Mouse (Mus musculus): ENCODE data around the gene Slco2a1.

Gene Slco2a1

DNA sequence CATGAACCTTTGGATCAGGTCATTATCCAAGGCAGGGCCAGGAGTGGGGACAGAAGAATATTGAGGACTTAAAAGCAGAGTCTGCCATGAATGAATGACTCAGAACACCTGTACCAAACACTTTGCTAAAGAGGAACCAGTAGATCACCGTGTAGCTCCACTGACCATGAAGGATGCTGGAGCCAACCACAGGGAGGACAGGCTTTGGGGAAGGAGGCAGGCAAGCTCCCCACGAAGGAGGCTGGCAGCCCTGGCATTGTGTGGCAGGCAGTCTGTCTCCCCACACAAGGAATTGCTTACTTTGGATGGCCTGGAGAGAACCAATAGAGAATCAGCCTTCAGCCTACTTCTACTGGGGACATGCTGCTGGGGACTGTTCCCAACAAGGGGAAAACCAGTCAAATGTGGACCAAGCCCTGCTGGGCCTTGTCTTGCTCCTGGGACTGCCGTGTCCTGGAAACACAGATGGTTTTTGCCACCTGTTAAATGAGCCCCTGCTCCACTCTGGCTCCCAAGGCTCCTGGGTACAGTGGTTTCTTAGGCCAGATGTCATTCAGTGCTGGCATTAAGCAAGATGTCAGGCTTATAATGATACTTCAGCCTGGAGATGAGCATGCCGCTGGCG lies 130.3 kb downstream of the Slco2a1 start:
- DNase-seq (ENCODE audit: low spot score), result no peak

DNA sequence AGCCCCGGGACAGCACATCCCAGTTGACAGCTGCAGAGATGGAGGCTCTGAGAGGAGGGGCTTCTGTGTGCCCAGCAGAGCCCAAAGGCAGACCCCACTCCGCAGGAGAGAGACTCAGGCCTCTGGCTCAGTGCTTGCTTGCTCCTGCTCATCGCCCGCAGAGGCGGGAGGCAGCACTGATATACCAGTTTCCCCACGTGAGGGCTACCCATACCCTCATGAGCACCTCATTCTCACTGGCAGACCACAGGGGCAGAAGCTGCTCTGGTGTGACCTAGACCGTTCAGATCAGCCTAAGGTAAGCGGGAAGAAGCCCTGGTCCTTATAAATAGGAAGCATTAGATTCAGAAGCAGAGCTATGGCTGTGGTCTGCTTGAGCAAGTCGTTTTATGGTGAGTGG lies 131.3 kb downstream of the Slco2a1 start:
- DNase-seq (ENCODE audit: low spot score), result no peak

DNA sequence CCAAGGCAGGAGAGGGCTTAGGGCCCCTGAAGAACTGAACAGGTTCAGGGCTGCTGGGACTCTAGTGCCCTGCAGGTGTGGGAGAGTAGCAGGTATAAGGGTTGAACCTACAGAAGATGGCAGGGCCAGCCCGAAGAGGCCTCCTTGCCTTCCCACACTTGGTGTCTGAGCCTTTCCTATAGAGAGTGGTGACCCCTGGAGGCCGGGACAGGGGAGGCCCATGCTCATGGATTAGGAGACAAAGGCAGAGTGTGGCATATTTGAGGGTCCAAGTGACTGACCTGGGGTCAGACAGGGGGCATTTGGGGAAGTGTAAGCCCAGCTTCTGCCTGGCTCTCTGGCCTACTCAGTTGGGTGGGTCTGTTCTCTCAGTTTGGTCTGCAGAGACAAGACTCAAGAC lies 131.7 kb downstream of the Slco2a1 start:
- DNase-seq (ENCODE audit: low spot score), result no peak

- DNase-seq (ENCODE audit: low spot score), result no peak
Measured at GRCm38 (mm10) chr9:103121546-103121945, 133.0 kb downstream of the Slco2a1 start.

DNA sequence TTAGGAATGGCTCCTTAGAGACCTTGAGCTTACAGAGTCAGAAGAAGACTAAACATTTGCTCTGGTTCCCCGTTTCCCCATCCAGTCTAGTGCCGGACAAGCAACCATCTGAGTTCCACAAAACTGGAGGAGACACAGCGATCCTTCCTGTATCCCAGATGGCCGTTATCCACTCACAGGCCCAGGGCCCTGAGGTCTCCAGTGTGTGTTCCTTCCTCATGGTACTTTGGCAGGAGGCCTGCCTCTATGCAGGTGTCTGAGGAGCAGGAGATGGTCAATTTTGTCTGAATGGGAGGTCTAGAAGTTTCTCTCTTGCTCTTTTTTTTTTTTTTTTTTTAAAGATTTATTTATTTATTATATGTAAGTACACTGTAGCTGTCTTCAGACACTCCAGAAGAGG lies 136.2 kb downstream of the Slco2a1 start:
- DNase-seq (ENCODE audit: low spot score), result no peak

GRCm38 (mm10) chr9:103133493-103134124 lies 145.1 kb downstream of the Slco2a1 start:
- DNase-seq (ENCODE audit: low spot score), result no peak

GRCm38 (mm10) chr9:103134450-103135030 lies 146.0 kb downstream of the Slco2a1 start:
- no peak for DNase-seq (ENCODE audit: low spot score)

DNA sequence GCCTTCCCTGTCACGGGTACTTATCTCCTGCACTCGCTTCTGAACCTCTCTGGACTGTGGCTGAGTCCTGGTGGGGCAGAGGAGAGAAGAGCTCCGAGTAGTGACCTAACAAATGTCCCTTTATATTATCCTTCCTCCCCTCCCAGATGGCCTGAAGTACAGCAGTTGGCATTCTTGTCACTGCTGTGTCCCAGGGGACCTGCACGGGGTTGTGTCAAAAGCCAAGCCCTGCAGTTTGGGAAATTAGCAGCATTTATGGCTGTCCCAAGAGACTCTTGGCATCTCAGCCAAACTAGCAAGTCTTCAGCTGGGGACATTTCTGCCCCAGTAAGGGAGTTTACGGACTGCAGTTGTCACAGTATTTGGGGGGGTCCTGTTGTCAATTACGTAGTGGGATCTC lies 151.0 kb downstream of the Slco2a1 start:
- DNase-seq (ENCODE audit: low spot score), result no peak

DNA sequence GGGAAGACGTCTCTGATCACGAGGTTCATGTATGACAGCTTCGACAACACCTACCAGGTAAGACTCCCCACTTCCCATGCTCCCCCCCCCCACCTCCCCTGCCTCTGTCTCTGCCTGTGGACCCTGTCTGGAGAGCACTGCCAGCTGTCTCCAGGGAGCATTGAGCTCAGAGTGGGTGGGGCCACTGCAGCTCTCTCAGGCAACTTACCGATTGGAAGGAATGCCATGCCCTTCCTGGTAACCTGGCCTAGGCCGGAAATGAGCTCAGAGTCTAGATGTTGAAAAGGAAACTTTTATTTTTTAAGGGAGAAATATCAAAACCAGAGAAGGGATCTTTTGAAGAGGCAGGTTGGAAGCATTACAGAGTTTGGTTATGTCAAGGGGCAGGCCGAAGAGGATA lies 151.9 kb downstream of the Slco2a1 start:
- DNase-seq (ENCODE audit: low spot score), result no peak

- DNase-seq (ENCODE audit: low spot score), result no peak
Measured at GRCm38 (mm10) chr9:103141266-103141665, 152.8 kb downstream of the Slco2a1 start.

DNA sequence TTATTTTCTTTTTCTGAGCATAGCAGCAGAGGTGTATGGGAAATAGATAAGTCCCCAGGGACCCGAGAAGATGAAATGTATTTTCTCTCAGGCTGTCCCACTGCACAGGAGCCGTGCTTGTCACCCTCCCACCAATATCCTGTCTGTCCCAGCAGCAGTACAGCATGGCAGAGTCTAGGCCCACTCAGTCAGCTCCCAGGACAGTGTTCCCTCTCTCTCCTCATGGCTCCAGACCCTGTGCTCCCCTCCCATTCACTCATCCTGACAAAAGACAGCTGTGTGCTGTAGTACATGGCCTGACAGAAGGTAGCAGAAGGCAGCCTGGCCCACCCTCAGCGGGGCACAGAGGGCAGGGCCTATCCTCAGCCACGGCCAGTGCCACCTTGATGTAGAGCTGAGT lies 155.4 kb downstream of the Slco2a1 start:
- no peak for DNase-seq (ENCODE audit: low spot score)

DNA sequence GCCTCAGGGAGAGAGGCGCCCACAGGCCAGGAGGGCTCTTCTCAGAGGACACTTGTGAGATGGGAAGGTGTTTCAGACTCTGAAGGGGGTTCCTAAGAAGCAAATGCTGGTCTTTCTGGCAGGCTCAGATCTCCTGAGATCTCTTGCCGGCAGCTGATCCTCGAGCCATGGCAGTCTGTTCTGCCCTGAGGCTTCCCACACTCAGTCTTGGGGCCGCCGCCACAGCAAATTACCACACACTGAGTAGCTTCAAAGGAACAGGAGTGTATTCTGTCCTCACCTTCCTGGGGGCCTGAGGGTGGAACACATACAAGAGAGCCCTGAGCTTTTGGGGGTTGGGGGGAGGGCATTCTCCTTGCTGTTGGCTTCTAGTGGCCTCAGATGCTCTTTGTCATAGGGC lies 156.8 kb downstream of the Slco2a1 start:
- no peak for DNase-seq (ENCODE audit: low spot score)
